ENCODE assay signal across 21 mouse cellular contexts in genomic region chr5:64887061-64887460, GRCm38 (mm10). TPM values are rescaled to one million over a fixed set of nuclear protein-coding genes. Genes with fewer than 3 reads are reported as not detected.
DNase-seq lines count a peak whose midpoint lies in the region; ATAC-seq and TF ChIP-seq lines count a peak whose summit lies in the region.
"Had no signal": no experiment of that assay in that cellular context is flagged by ENCODE, and none has a peak within 500 bp of the region (broad histone marks: within the 10 kb centered on the region; RNA-seq: fewer than 3 reads in every experiment).

No protein-coding gene starts in this region.

- ATAC-seq in activated CD4-positive, CD25-positive, alpha-beta regulatory T cell, adult 4 months: peak; percentile 38
- ATAC-seq in liver, postnatal 0 days: no peak
- ATAC-seq: forebrain, embryonic 13.5 days; forebrain, postnatal 0 days; hindbrain, embryonic 16.5 days had no signal

- 0 out of 2 replicates have a peak, but pooled peaks cover 2% of the 10 kb centered on the region for H3K36me3 ChIP-seq in heart, embryonic 10.5 days
- H3K36me3 ChIP-seq in liver, postnatal 0 days (replicated peaks; ENCODE audit: insufficient read depth, low read length): no peaks in the 10 kb centered on the region
- H3K36me3 ChIP-seq: embryonic facial prominence, embryonic 10.5 days; G1E; heart, embryonic 13.5 days; hindbrain, embryonic 12.5 days had no signal

- no peak overlapping the region for H3K4me3 ChIP-seq in heart, embryonic 10.5 days
- no peak overlapping the region for H3K4me3 ChIP-seq in liver, postnatal 0 days (ENCODE audit: low read depth, low read length)
- H3K4me3 ChIP-seq: embryonic facial prominence, embryonic 10.5 days; forebrain, embryonic 13.5 days; heart, embryonic 13.5 days; hindbrain, embryonic 12.5 days had no signal

- no peak overlapping the region for H3K9ac ChIP-seq in liver, postnatal 0 days (replicated peaks)
- H3K9ac ChIP-seq: forebrain, embryonic 13.5 days; forebrain, postnatal 0 days; heart, embryonic 13.5 days; hindbrain, embryonic 12.5 days had no signal

- TF ChIP-seq CTCF in liver, postnatal 0 days (IDR thresholded peaks at IDR 0.05; ENCODE audit: low read depth): no peak

- no peak for TF ChIP-seq EP300 in liver, postnatal 0 days (IDR thresholded peaks at IDR 0.05; ENCODE audit: low read depth)

- peak; percentile 94 for DNase-seq in heart, adult 11 months
- DNase-seq in heart, embryonic 10.5 days (ENCODE audit: low spot score): no peak
- peak; percentile 65 for DNase-seq in A20 (ENCODE audit: low read depth, low spot score)
- peak; percentile 55 for DNase-seq in induced T-regulatory cell, adult 2 months (ENCODE audit: low read depth)
- no peak for DNase-seq in left cerebral cortex, postnatal 4 days
- DNase-seq in liver, postnatal 0 days: no peak
- DNase-seq in layer of hippocampus, postnatal 14 days (ENCODE audit: low spot score in 2 of 2): no peak
- DNase-seq: adrenal gland, postnatal 10 days; cerebellum, adult 18-20 months; cerebellum, adult 9-11 months; cerebellum, postnatal 36 days; forebrain, postnatal 0 days; gastrocnemius, postnatal 14 days; heart, postnatal 36 days had no signal

- peaks cover 9% of the 10 kb centered on the region for H3K4me1 ChIP-seq in heart, embryonic 10.5 days
- H3K4me1 ChIP-seq in liver, postnatal 0 days (ENCODE audit: insufficient read depth): peaks cover 6% of the 10 kb centered on the region; the same call in 1 of the 2 replicates
- H3K4me1 ChIP-seq: forebrain, embryonic 13.5 days; hindbrain, embryonic 12.5 days had no signal

- no peaks in the 10 kb centered on the region for H3K27me3 ChIP-seq in heart, embryonic 10.5 days (ENCODE audit: insufficient read depth, poor library complexity, severe bottlenecking)
- no peaks in the 10 kb centered on the region for H3K27me3 ChIP-seq in liver, postnatal 0 days (ENCODE audit: insufficient read depth, low read length)
- H3K27me3 ChIP-seq: forebrain, embryonic 13.5 days; heart, embryonic 13.5 days; hindbrain, embryonic 12.5 days had no signal

- no peak overlapping the region for H3K4me2 ChIP-seq in liver, postnatal 0 days (ENCODE audit: low read depth, low read length)
- H3K4me2 ChIP-seq: forebrain, embryonic 13.5 days; heart, embryonic 13.5 days; hindbrain, embryonic 12.5 days had no signal

- 84% methylated on average over 4 of the region's 4 CpGs for WGBS in heart, embryonic 10.5 days
- WGBS in liver, postnatal 0 days (ENCODE audit: insufficient replicate concordance): 46% methylated on average over 4 of the region's 4 CpGs

- no peaks in the 10 kb centered on the region for H3K9me3 ChIP-seq in heart, embryonic 10.5 days
- H3K9me3 ChIP-seq in liver, postnatal 0 days (ENCODE audit: low read length): 0 out of 2 replicates have a peak, but pooled peaks cover 5% of the 10 kb centered on the region
- H3K9me3 ChIP-seq: G1E had no signal

- intact Hi-C loops in left cerebral cortex, postnatal 4 days (cut with DNase I): loop anchor here (10.0 kb wide), 2 partner anchors 78 to 358 kb away; partner anchors contain the start of gene Tlr6

- no peak overlapping the region for H3K27ac ChIP-seq in heart, embryonic 10.5 days
- no peak overlapping the region for H3K27ac ChIP-seq in liver, postnatal 0 days (ENCODE audit: low read depth)
- H3K27ac ChIP-seq: embryonic facial prominence, embryonic 10.5 days; forebrain, embryonic 13.5 days; heart, embryonic 13.5 days; hindbrain, embryonic 12.5 days had no signal

RNA-seq across cellular contexts. Expression of gene Tlr1, which starts 46.3 kb away (rescaled TPM):
- 0.10 and 0.11 TPM in 2 replicates for polyA plus RNA-seq in heart, embryonic 10.5 days (2016; fragmentation: Nextera tagmentation; extraction: Ambion mirVana)
- polyA plus RNA-seq in activated CD4-positive, CD25-positive, alpha-beta regulatory T cell, adult 4 months (2017; shearing (Covaris generic)): 10 to 100 TPM; 54.0 to 63.2 TPM
- under 1 TPM; 0.48 to 0.77 TPM for total RNA-seq in left cerebral cortex, postnatal 4 days (2021)
- polyA plus RNA-seq in liver, postnatal 0 days (2015; fragmentation: Nextera tagmentation; extraction: Ambion mirVana): 1.5 and 1.9 TPM in 2 replicates
- total RNA-seq in layer of hippocampus, postnatal 14 days (2021): under 1 TPM; 0.32 to 0.55 TPM
- polyA plus RNA-seq: G1E had no signal

Comparison
In these comparisons a context has a peak if more than half of its experiments do, and no peak if none do; other contexts are left out.
1. DNase-seq: peak in heart, adult 11 months (single experiment), A20 (single experiment) and induced T-regulatory cell, adult 2 months (single experiment); none in heart, embryonic 10.5 days (single experiment), left cerebral cortex, postnatal 4 days (single experiment), liver, postnatal 0 days (single experiment) and layer of hippocampus, postnatal 14 days (0 of 2).
2. RNA of gene Tlr1, which starts 46.3 kb away (polyA plus RNA-seq): 54.0 to 63.2 TPM in activated CD4-positive, CD25-positive, alpha-beta regulatory T cell, adult 4 months; 1.5 to 1.9 TPM in liver, postnatal 0 days and 0.10 to 0.11 TPM in heart, embryonic 10.5 days; every median in the first group is over 10 times any median in the second.